In genomic region chr14:118552901-118553475, GRCm38 (mm10) we compare ENCODE assay signal across 19 mouse cellular contexts.
DNase-seq lines count a peak whose midpoint lies in the region; ATAC-seq lines count a peak whose summit lies in the region.
"Had no signal": no experiment of that assay in that cellular context is flagged by ENCODE, and none has a peak within 500 bp of the region (broad histone marks: within the 10 kb centered on the region; RNA-seq: fewer than 3 reads in every experiment).

No protein-coding gene starts in this region.

- H3K9ac ChIP-seq in embryonic facial prominence, embryonic 14.5 days (ENCODE audit: low read depth, low read length): no peak overlapping the region
- H3K9ac ChIP-seq in liver, embryonic 11.5 days (ENCODE audit: low read depth, low read length): no peak overlapping the region
- H3K9ac ChIP-seq: limb, embryonic 12.5 days; liver, embryonic 14.5 days had no signal

- WGBS in embryonic facial prominence, embryonic 14.5 days: 71% methylated on average over 20 of the region's 20 CpGs
- WGBS in embryonic facial prominence, embryonic 10.5 days: 85% methylated on average over 20 of the region's 20 CpGs
- 88% methylated on average over 20 of the region's 20 CpGs for whole genome bisulfite sequencing in liver, embryonic 11.5 days

- no peak overlapping the region for H3K27ac ChIP-seq in embryonic facial prominence, embryonic 14.5 days (replicated peaks; ENCODE audit: low read depth, low read length)
- no peak overlapping the region for H3K27ac ChIP-seq in embryonic facial prominence, embryonic 10.5 days (replicated peaks)
- H3K27ac ChIP-seq in liver, embryonic 11.5 days (ENCODE audit: low read depth, low read length): no peak overlapping the region
- H3K27ac ChIP-seq: hindbrain, embryonic 13.5 days; left cerebral cortex, adult 2 months; limb, embryonic 12.5 days; liver, embryonic 14.5 days had no signal

- no peaks in the 10 kb centered on the region for H3K9me3 ChIP-seq in embryonic facial prominence, embryonic 14.5 days (ENCODE audit: control insufficient read depth, low read length)
- H3K9me3 ChIP-seq in embryonic facial prominence, embryonic 10.5 days: no peaks in the 10 kb centered on the region
- H3K9me3 ChIP-seq in liver, embryonic 11.5 days (ENCODE audit: control insufficient read depth, low read length): no peaks in the 10 kb centered on the region
- H3K9me3 ChIP-seq: G1E; hindbrain, embryonic 13.5 days; limb, embryonic 12.5 days had no signal

- peaks cover 12% of the 10 kb centered on the region for H3K4me1 ChIP-seq in embryonic facial prominence, embryonic 14.5 days (ENCODE audit: control insufficient read depth, insufficient read depth, low read length)
- H3K4me1 ChIP-seq in embryonic facial prominence, embryonic 10.5 days: peaks cover 24% of the 10 kb centered on the region
- peaks cover 9% of the 10 kb centered on the region for H3K4me1 ChIP-seq in liver, embryonic 11.5 days (replicated peaks; ENCODE audit: control insufficient read depth, insufficient read depth, low read length)

- H3K4me3 ChIP-seq in embryonic facial prominence, embryonic 14.5 days (ENCODE audit: low read depth, low read length): no peak overlapping the region
- no peak overlapping the region for H3K4me3 ChIP-seq in embryonic facial prominence, embryonic 10.5 days
- H3K4me3 ChIP-seq in liver, embryonic 11.5 days (ENCODE audit: low read depth, low read length): no peak overlapping the region
- H3K4me3 ChIP-seq: hindbrain, embryonic 13.5 days; left cerebral cortex, adult 2 months; limb, embryonic 12.5 days had no signal

- no peaks in the 10 kb centered on the region for H3K36me3 ChIP-seq in embryonic facial prominence, embryonic 14.5 days (ENCODE audit: control insufficient read depth, insufficient read depth, low read length)
- H3K36me3 ChIP-seq in embryonic facial prominence, embryonic 10.5 days (replicated peaks): no peaks in the 10 kb centered on the region
- no peaks in the 10 kb centered on the region for H3K36me3 ChIP-seq in liver, embryonic 11.5 days (ENCODE audit: control insufficient read depth, insufficient read depth, low read length)
- H3K36me3 ChIP-seq: hindbrain, embryonic 13.5 days; limb, embryonic 12.5 days had no signal

- 0 out of 2 replicates have a peak, but pooled peaks have one; percentile 35 for ATAC-seq in embryonic facial prominence, embryonic 14.5 days (ENCODE audit: low read depth)
- no peak for ATAC-seq in liver, embryonic 11.5 days (replicated peaks; ENCODE audit: low FRiP score)
- ATAC-seq: CD4-positive, CD25-positive, alpha-beta regulatory T cell, adult 4 months; intestine, embryonic 16.5 days; midbrain, embryonic 16.5 days had no signal

- peak; percentile 57 for DNase-seq in embryonic facial prominence, embryonic 14.5 days (ENCODE audit: low spot score)
- DNase-seq in embryonic facial prominence, embryonic 10.5 days (ENCODE audit: low spot score): no peak
- DNase-seq in R1 (ENCODE audit: low read depth, low spot score): peak; percentile 25
- peak; percentile 27 for DNase-seq in cerebellum, adult 8-10 months
- peak; percentile 45 for DNase-seq in fat pad, adult 2 months (ENCODE audit: extremely low read depth, low read depth, low spot score)
- DNase-seq in gastrocnemius, postnatal 10 days: no peak
- no peak for DNase-seq in layer of hippocampus, postnatal 36 days
- no peak for DNase-seq in liver, embryonic 11.5 days (ENCODE audit: low spot score)
- DNase-seq: heart, postnatal 14 days; spleen, adult 18-20 months had no signal

- no peaks in the 10 kb centered on the region for H3K27me3 ChIP-seq in embryonic facial prominence, embryonic 14.5 days (replicated peaks; ENCODE audit: control insufficient read depth, insufficient read depth, low read length)
- H3K27me3 ChIP-seq in embryonic facial prominence, embryonic 10.5 days (replicated peaks; ENCODE audit: low read depth, poor library complexity, severe bottlenecking): peaks cover 18% of the 10 kb centered on the region
- no peaks in the 10 kb centered on the region for H3K27me3 ChIP-seq in liver, embryonic 11.5 days (replicated peaks; ENCODE audit: control insufficient read depth, insufficient read depth, low read length)

- no peak overlapping the region for H3K4me2 ChIP-seq in embryonic facial prominence, embryonic 14.5 days (ENCODE audit: low read depth, low read length)
- H3K4me2 ChIP-seq in liver, embryonic 11.5 days: no peak overlapping the region
- H3K4me2 ChIP-seq: heart, embryonic 11.5 days; limb, embryonic 12.5 days had no signal

Comparison
In these comparisons a context has a peak if more than half of its experiments do, and no peak if none do; other contexts are left out.
1. DNase-seq: peak in embryonic facial prominence, embryonic 14.5 days (single experiment), R1 (single experiment), cerebellum, adult 8-10 months (single experiment) and fat pad, adult 2 months (single experiment); none in embryonic facial prominence, embryonic 10.5 days (single experiment), gastrocnemius, postnatal 10 days (single experiment), layer of hippocampus, postnatal 36 days (0 of 2) and liver, embryonic 11.5 days (single experiment).